Mouse (Mus musculus) limb, embryonic 15.5 days (tissue): ENCODE measurements around the gene Hist1h4a. TPM values are rescaled to one million over a fixed set of nuclear protein-coding genes. Genes with fewer than 3 reads are reported as not detected.

ENCODE experiments used
- ATAC-seq: fragments of 200-750 bp; cut with Nextera tagmentation; 2 replicates; pipeline ENCODE4 v1.8.0; 2017; ENCODE audit warnings: low read depth, moderate TSS enrichment; ENCODE audit not compliant: insufficient number of reproducible peaks, low FRiP score, low TSS enrichment
- H3K27ac ChIP-seq: fragments of 300-500 bp; sonication (generic); 2 replicates; pipeline ENCODE4 v1.5.1; 2015; ENCODE audit warnings: moderate library complexity, mild to moderate bottlenecking, inconsistent platforms
- H3K27me3 ChIP-seq: fragments of 300-500 bp; sonication (generic); 2 replicates; pipeline ENCODE4 v1.6.1; 2015; ENCODE audit warnings: inconsistent platforms
- H3K36me3 ChIP-seq: fragments of 300-500 bp; sonication (generic); 2 replicates; pipeline ENCODE4 v1.6.1; 2015; ENCODE audit warnings: inconsistent platforms
- H3K4me1 ChIP-seq: fragments of 300-500 bp; sonication (generic); 2 replicates; pipeline ENCODE4 v1.6.1; 2015; ENCODE audit warnings: inconsistent platforms
- H3K4me2 ChIP-seq: fragments of 300-500 bp; sonication (generic); 2 replicates; pipeline ENCODE4 v1.6.1; 2015; ENCODE audit warnings: mild to moderate bottlenecking, inconsistent platforms
- H3K4me3 ChIP-seq: fragments of 300-500 bp; sonication (generic); 2 replicates; pipeline ENCODE4 v1.5.1; 2015; ENCODE audit warnings: mild to moderate bottlenecking, inconsistent platforms
- H3K9ac ChIP-seq: fragments of 300-500 bp; sonication (generic); 2 replicates; pipeline ENCODE4 v1.6.1; 2015; ENCODE audit warnings: inconsistent platforms
- H3K9me3 ChIP-seq: fragments of 300-500 bp; sonication (generic); 2 replicates; pipeline ENCODE4 v1.6.1; 2016; ENCODE audit warnings: inconsistent platforms
- WGBS: fragments of 180-500 bp; shearing (Covaris S2); methylation state at CpG from one replicate; pipeline ENCODE4 v1.1.7; 2015; 5-methylcytosine and 5-hydroxymethylcytosine counted together
- microRNA-seq: library from miRNA; unstranded; fragments of <30 nt; microRNA quantifications from one replicate; pipeline ENCODE4, GENCODE M21; 2016
- polyA plus RNA-seq: library from polyadenylated mRNA; unstranded; fragments of >200 nt; fragmentation: Nextera tagmentation; extraction: Ambion mirVana; gene quantifications from 2 replicates; pipeline ENCODE4 v1.2.1, GENCODE M21; 2015

Gene Hist1h4a
- polyA plus RNA-seq, 1 experiment from 2014 or later: 0.33 TPM

GRCm38 (mm10) chr13:23716261-23717042 lies 44.6 kb downstream of the Hist1h4a start:
- WGBS: 88% methylated on average over 5 of the region's 5 CpGs
- Histone ChIP-seq H3K4me2 (no peak overlapping the region), H3K27me3 (no peaks in the 10 kb centered on the region)

More at GRCm38 (mm10) chr13:23716261-23717042, 44.6 kb downstream of the Hist1h4a start:
- no peak for ATAC-seq
- H3K9ac ChIP-seq: no peak overlapping the region
- no peak overlapping the region for H3K27ac ChIP-seq
- no peaks in the 10 kb centered on the region for H3K36me3 ChIP-seq
- H3K9me3 ChIP-seq: no peaks in the 10 kb centered on the region
- H3K4me3 ChIP-seq: no peak overlapping the region
- no peaks in the 10 kb centered on the region for H3K4me1 ChIP-seq

Small RNAs within 50 kb of the gene (microRNA-seq; reads per million reads assigned to microRNA genes)
- gene Gm44314: not detected
- not detected for gene Gm44484

Other genes with a start within 250 kb of the Hist1h4a start
- 4.8 and 6.3 TPM in 2 replicates for gene Hist1h4h, start 230.2 kb downstream of the Hist1h4a start, polyA plus RNA-seq
- 4.1 and 7.5 TPM in 2 replicates for gene Hist1h2af, start 227.3 kb downstream of the Hist1h4a start, polyA plus RNA-seq
- gene Hist1h3g, start 225.8 kb downstream of the Hist1h4a start, polyA plus RNA-seq: 3.4 and 5.4 TPM in 2 replicates
- gene Hist1h2bh, start 217.8 kb downstream of the Hist1h4a start, polyA plus RNA-seq: 0.77 and 0.83 TPM in 2 replicates
- 1.1 TPM in 1 of 2 replicates, not detected in the other for gene Hist1h3f, start 217.2 kb downstream of the Hist1h4a start, polyA plus RNA-seq
- 0.65 and 0.95 TPM in 2 replicates for gene Hist1h4f, start 209.6 kb downstream of the Hist1h4a start, polyA plus RNA-seq
- 0.32 and 0.51 TPM in 2 replicates for gene Hist1h1d, start 208.0 kb downstream of the Hist1h4a start, polyA plus RNA-seq
- 2.1 and 4.8 TPM in 2 replicates for gene Hist1h3e, start 198.9 kb downstream of the Hist1h4a start, polyA plus RNA-seq
- gene Hist1h2ae, start 190.0 kb downstream of the Hist1h4a start, polyA plus RNA-seq: 68.7 and 88.5 TPM in 2 replicates
- 5.5 and 6.0 TPM in 2 replicates for gene Hist1h2bg, start 189.8 kb downstream of the Hist1h4a start, polyA plus RNA-seq
- gene Hist1h2bf, start 187.0 kb downstream of the Hist1h4a start, polyA plus RNA-seq: 2.9 and 5.8 TPM in 2 replicates
- gene Hist1h2ad, start 186.8 kb downstream of the Hist1h4a start, polyA plus RNA-seq: 0.89 and 2.3 TPM in 2 replicates
- 5.8 and 6.5 TPM in 2 replicates for gene Hist1h3d, start 185.5 kb downstream of the Hist1h4a start, polyA plus RNA-seq
- 75.2 and 108 TPM in 2 replicates for gene Hist1h4d, start 179.6 kb downstream of the Hist1h4a start, polyA plus RNA-seq
- 1.9 and 2.1 TPM in 2 replicates for gene Hist1h2be, start 140.1 kb downstream of the Hist1h4a start, polyA plus RNA-seq
- 17.2 and 18.2 TPM in 2 replicates for gene Hist1h1e, start 138.7 kb downstream of the Hist1h4a start, polyA plus RNA-seq
- gene Hist1h2ac, start 77.3 kb downstream of the Hist1h4a start, polyA plus RNA-seq: 0.76 and 0.78 TPM in 2 replicates
- gene Hist1h2bc, start 77.0 kb downstream of the Hist1h4a start, polyA plus RNA-seq: 47.2 and 57.0 TPM in 2 replicates
- gene Hist1h1t, start 65.4 kb downstream of the Hist1h4a start, polyA plus RNA-seq: 0.20 TPM in 1 of 2 replicates, not detected in the other
- gene Hist1h4c, start 62.8 kb downstream of the Hist1h4a start, polyA plus RNA-seq: 3.2 and 4.0 TPM in 2 replicates
- 7.3 and 10.3 TPM in 2 replicates for gene Hfe, start 50.4 kb downstream of the Hist1h4a start, polyA plus RNA-seq
- gene Hist1h1c, start 22.4 kb downstream of the Hist1h4a start, polyA plus RNA-seq: 28.0 and 31.1 TPM in 2 replicates
- gene Hist1h3c, start 15.6 kb downstream of the Hist1h4a start, polyA plus RNA-seq: 5.8 and 6.6 TPM in 2 replicates
- gene Hist1h2bb, start 14.5 kb downstream of the Hist1h4a start, polyA plus RNA-seq: 2.0 and 2.1 TPM in 2 replicates
- gene Hist1h2ab, start 10.1 kb downstream of the Hist1h4a start, polyA plus RNA-seq: 23.3 and 37.2 TPM in 2 replicates
- 4.0 and 12.0 TPM in 2 replicates for gene Hist1h3b, start 9.0 kb downstream of the Hist1h4a start, polyA plus RNA-seq
- 4.1 and 4.5 TPM in 2 replicates for gene Hist1h4b, start 4.2 kb downstream of the Hist1h4a start, polyA plus RNA-seq
- gene Hist1h3a, start 1.2 kb upstream of the Hist1h4a start, polyA plus RNA-seq: 3.1 and 7.2 TPM in 2 replicates
- gene Hist1h1a, start 2.4 kb upstream of the Hist1h4a start, polyA plus RNA-seq: 0.74 and 2.1 TPM in 2 replicates
- gene Trim38, start 8.7 kb upstream of the Hist1h4a start, polyA plus RNA-seq: not detected in 2 replicates
- gene Slc17a2, start 45.8 kb upstream of the Hist1h4a start, polyA plus RNA-seq: not detected in 2 replicates
- 0.27 and 0.61 TPM in 2 replicates for gene Slc17a3, start 78.2 kb upstream of the Hist1h4a start, polyA plus RNA-seq
- gene Slc17a1, start 106.5 kb upstream of the Hist1h4a start, polyA plus RNA-seq: not detected in 2 replicates
- not detected in 2 replicates for gene Slc17a4, start 153.8 kb upstream of the Hist1h4a start, polyA plus RNA-seq
- not detected in 2 replicates for gene Hist1h2ba, start 172.9 kb upstream of the Hist1h4a start, polyA plus RNA-seq
- not detected in 2 replicates for gene Hist1h2aa, start 173.2 kb upstream of the Hist1h4a start, polyA plus RNA-seq
- not detected in 2 replicates for gene Scgn, start 230.0 kb upstream of the Hist1h4a start, polyA plus RNA-seq